Mouse (Mus musculus) layer of hippocampus, postnatal 10 days (tissue): ENCODE results near the gene Lyrm4. TPM values are rescaled to one million over a fixed set of nuclear protein-coding genes. Genes with fewer than 3 reads are reported as not detected.
A peak's percentile ranks its signal among the peaks of the same experiment; 100 is the strongest.
"Not testable (repeated sequence)": the region's sequence is repeated elsewhere in the genome, so short reads cannot be mapped to it uniquely, and the experiment has no call there.

Source experiments
- DNase-seq, 2 experiments: peaks; one replicate each; pipeline ENCODE4 v3.0.0; 2021; ENCODE audit warnings: low spot score in 2 of 2
- total RNA-seq, 2 experiments: library from RNA; stranded (reverse); gene quantifications; 2 replicates each; pipeline ENCODE4 v1.2.3; 2021

The Lyrm4 gene
- total RNA-seq, 2 experiments from 2014 or later, result 19.6 to 20.6 TPM

GRCm38 (mm10) chr13:35995696-35996426 is 121.5 kb downstream of the Lyrm4 start:
- no peak for DNase-seq

DNA sequence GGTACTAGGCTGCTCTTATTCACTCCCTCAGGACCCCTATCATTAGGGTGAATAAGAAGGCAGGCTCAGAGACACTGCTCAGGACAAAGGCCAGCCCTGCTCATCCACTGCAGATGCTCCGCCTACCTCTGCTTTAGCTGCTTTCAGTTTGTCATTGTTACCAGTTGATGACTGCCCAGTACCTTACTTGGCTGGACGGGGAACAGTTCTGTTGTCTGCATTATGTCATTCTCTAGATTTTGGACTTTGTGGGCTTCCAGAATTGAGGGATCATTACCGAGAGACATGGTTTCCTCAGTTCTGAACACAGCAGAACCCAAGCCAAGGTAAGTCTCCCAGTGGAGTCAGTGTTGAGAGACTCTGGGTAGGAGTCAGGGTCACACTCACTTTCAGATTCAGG is 122.1 kb downstream of the Lyrm4 start:
- no peak for DNase-seq

DNA sequence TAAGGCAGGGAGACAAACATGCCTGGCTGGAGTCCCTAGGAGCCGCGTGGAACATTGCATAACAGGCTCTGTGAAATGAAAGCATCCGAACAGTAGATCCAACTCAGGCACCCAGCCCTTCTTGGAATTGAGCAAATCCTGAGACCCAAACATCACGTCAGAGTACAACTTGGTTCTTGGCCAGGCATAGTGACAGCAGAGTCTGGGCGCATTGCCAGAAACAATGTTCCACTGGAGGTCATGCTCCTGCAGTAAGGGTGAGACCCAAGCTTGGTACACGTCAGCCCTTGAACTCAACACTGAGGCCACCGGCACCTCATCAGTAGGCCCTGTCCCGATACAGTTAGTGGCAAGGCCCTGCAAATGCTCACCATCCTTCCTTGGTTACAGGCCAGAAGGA is 123.3 kb downstream of the Lyrm4 start:
- DNase-seq, result peak; percentile 55 to 58

DNA sequence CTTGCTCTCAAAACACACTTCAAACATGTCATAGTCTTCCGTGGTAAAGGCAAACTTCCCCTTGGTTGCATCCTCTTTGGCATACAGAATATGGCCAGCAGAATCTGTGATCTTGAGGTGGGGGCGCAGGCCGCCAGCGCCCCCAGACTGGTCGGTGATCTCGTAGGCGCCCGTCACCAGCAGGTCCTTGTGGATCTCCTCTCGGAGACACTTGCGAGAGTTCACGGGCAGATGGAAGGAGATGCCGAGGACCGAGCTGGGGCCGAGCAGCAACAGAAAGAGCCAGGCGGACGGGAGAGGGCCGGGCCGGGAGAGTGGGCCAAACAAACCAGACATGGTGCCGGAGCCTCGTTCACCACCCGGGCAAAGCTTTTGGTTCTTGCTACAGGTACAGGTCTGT is 126.1 kb downstream of the Lyrm4 start:
- not testable (repeated sequence) for DNase-seq

DNA sequence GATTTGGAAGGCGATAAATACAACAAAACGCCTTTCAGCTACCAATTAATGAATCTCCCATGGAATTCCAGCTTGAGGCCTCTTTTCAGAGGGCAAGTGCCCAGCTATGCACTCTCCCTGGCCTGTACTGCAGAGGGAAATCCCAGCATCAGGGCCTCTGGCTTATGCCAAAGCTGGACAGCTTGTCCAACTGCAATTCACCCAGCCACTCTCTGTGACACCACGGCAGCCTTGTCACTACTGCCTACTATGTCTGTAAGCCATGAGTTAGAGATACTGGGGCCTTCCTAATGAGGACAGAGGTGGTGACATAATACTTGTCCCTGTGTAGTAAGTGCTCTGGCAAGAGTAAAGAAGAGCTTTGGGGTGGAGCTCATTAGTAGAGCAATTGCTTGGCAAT is 128.0 kb downstream of the Lyrm4 start:
- no peak for DNase-seq

DNA sequence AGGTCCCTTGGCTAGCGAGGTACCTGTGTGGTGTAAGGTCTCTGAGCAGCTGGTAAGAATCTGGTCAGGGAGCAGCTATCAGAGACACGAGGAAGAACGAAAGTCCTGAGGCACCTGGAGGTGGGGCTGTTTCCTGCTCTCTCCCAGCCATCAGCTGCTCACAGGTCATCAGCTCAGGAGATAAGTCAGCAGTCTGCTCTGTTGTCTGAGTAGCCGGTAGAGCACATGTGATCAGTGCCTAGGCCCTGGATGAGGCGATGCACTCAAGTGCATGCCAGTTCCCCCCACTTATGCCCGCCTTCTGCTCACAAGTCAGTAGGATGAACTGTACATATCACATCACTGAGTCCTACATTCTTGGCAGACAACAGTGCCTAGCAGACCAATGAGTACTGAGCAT is 134.3 kb downstream of the Lyrm4 start:
- DNase-seq, result no peak

DNA sequence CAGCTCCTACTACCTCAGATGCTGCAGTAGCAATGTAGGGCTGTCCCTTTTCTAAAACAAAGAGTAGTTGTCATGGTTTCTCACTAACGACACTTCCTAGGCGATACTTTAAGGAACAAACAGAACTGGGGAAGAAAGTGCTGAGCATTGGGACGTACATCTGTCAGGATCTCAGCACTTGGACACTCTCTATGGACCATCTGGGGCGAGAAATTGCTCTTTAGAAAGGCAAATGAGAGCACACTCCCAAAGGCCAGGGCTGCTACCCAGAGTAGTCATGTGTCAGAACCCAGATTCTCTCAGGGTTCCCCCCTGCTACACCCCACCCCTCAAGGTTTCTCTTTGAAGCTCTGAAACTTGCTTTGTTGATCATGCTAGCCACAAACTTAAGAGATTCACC is 136.9 kb downstream of the Lyrm4 start:
- no peak for DNase-seq

DNA sequence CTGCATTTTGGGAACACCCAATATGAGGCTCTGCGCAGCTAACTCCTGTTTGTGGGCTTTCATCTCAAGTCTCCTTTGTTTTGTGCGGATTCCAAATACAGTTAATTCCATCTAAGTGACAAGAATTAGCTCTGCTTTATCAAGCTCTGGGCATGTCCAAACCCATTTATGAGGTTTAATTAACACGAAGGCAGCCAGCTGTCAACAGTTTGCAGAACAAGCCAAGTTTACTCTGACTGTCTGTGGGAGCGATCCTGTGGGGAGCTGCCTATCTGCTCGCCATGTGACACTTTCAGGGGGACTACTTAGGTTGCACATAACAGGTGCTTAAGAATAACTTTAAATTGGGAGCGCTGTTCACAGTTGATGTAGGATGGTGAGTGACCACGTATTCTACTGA is 140.4 kb downstream of the Lyrm4 start:
- no peak for DNase-seq

- DNase-seq, result no peak
Measured at GRCm38 (mm10) chr13:35969829-35970228, 147.5 kb downstream of the Lyrm4 start.

DNA sequence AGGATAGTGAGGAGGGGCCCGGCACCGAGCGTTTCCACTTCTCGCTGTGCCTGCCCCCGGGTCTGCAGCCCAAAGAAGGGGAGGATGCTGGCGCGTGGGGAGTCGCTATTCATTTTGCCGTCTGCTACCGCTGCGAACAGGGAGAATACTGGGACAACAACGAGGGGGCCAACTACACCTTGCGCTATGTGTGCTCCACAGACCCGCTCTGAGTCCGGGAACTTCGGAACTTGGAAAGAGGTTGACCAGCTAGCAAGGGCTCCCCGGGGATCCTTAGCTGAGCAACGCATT is 147.9 kb downstream of the Lyrm4 start:
- no peak for DNase-seq

DNA sequence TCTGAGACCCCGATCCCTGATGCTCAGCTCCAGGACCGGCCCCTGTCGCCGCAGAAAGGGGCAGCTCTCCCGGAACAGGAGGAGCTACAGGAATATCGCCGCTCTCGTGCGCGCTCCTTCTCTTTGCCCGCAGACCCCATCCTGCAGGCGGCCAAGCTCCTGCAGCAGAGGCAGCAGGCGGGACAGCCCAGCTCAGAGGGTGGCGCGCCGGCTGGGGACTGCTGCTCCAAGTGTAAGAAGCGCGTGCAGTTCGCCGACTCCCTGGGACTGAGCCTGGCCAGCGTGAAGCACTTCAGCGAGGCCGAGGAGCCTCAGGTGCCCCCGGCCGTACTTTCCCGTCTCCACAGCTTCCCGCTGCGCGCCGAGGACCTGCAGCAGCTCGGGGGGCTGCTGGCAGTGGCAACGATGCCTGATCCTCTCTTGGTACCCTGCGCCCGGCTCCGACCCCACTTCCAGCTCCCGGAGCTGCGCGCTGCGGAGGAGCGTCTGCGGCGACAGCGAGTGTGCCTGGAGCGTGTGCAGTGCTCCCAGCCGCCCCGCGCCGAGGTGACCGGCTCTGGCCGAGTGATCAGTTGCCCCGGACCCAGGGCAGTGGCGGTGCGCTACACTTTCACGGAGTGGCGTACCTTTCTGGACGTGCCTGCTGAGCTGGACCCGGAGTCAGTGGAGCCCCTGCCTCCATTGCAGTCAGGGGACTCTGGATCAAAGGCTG is 148.5 kb downstream of the Lyrm4 start:
- peak in 1 of 2 experiments; percentile 56 for DNase-seq

DNA sequence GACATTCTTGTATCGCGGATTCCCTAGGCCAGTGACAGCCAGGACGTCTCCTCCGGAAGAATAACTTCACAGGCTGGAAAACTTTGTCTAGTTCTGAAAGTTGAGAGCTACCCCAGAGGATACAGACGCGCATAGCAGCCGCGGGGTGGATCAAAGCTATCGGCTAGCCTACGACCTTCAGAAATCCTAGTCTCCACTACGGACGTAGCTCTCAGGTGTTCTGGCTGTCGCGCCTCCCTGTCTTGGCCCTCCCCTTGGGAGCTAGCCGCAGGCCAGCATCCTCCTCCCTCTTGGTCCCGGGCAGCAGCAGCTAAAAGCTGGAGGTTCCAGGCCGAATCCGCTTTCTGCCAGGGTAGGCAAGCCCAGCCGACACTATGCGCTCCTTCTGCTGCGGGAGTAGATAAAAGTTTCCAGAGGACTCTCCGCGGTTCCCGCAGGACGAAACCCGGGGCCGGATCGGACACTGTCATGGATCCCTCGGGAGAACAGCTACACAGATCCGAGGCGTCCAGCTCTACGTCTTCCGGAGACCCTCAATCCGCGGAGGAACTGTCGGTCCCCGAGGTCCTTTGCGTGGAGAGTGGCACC is 149.1 kb downstream of the Lyrm4 start:
- peak in 1 of 2 experiments; percentile 49 for DNase-seq

GRCm38 (mm10) chr13:35967690-35968089 is 149.6 kb downstream of the Lyrm4 start:
- DNase-seq, result no peak

GRCm38 (mm10) chr13:35963583-35963982 is 153.7 kb downstream of the Lyrm4 start:
- no peak for DNase-seq

- no peak for DNase-seq
Measured at GRCm38 (mm10) chr13:35959391-35960067, 157.8 kb downstream of the Lyrm4 start.

DNA sequence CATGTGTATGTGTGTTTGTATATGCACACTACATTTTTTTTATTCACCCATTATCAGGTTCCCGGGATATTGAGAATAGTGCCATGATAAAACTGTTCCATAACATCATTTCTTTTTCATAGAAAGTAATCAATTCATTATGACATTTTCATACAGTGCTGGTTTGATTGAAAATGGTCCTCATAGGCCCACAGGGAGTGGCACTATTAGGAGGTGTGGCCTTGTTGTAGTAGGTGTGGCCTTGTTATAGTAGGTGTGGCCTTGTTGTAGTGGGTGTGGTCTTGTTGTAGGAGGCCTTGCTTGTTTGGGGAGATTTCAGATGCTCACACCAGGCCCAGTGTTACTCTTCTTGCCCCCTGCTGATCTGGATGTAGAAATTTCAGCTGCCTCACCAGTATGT is 158.8 kb downstream of the Lyrm4 start, which contains the start of gene Ppp1r3g:
TSS of gene Ppp1r3g (plus strand) at position 301 of the 400 bp plus-strand sequence.
- DNase-seq, result no peak

- DNase-seq, result no peak
Measured at GRCm38 (mm10) chr13:35949814-35950455, 167.4 kb downstream of the Lyrm4 start.

GRCm38 (mm10) chr13:35947354-35948000 is 169.8 kb downstream of the Lyrm4 start:
- peak; percentile 87 to 88 for DNase-seq

DNA sequence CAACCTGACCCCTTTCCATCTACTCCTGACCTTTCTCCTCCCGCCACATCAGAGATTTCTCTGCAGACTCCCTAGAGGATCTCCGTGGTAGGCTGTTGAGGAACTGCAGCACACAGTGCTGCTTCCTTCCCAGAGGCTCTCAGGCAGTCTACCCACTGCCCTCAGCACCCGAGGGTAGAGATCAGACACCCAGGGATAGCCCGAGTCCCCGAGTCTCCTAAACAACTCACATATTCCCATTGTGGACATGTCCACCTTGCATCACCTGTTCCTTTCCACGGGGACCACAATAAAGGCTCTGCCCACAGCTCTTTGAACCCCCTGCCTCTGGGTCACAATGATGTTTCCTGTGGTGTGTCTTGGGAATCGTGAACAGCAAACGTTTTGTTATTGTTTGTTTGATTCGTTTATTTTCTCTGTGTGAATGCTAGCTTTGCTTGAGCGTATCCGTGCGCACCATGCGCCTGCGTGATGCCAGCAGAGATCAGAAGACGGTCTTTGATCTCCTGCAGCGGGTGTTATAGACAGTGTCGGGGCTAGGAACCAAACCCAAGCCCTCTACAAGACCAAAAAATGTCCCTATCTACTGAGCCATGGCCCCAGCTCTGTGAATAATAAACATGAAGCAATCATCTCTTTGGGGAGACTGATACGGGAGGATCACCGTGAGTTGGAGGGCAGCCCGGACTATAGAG is 170.5 kb downstream of the Lyrm4 start:
- DNase-seq, result no peak

DNA sequence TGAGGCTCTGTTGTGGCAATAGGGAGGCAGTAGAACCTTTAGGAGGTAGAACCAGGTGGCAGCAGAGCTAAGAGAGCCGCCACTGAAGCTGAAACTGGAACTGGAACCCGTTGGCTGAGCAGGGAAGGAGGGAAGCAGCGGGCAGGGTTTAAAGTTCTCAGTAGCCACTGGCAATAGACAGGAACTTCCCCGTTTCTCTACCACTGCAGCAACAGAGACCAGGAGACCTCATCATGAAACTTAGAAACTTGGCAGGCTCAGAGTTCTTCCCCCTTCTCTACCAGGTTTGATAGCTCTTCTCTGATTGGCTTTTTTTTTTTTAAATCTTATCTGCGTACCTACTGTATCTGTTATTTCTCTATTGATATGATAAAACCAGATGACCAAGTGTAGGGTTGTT is 176.4 kb downstream of the Lyrm4 start:
- no peak for DNase-seq
